ENCODE assay signal across 30 mouse cellular contexts in the genomic region with DNA sequence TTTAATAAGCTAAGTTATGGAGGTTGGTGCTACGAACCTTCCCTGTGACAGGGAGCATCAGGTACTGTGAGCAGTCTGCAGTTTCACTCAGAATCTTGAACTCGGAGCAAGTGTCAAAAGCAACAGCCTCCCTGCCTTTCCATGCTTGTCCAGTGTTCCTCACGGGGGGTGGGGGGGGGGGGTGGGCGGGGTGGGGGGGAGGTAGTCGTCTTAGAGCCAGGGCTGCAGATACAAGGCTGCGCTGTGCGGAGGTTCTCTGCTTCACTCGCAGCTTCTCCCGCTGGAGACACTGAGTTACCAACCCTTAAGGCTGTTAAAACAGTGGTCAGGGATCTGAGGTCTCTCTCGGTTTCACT. TPM values are rescaled to one million over a fixed set of nuclear protein-coding genes. Genes with fewer than 3 reads are reported as not detected.
DNase-seq lines count a peak whose midpoint lies in the region; ATAC-seq and TF ChIP-seq lines count a peak whose summit lies in the region.
"Had no signal": no experiment of that assay in that cellular context is flagged by ENCODE, and none has a peak within 500 bp of the region (broad histone marks: within the 10 kb centered on the region; RNA-seq: fewer than 3 reads in every experiment).

No protein-coding gene starts in this region.

- TF ChIP-seq CTCF in gastrocnemius, adult 2 months (IDR thresholded peaks at IDR 0.05), result no peak
- TF ChIP-seq CTCF in liver, adult 2 months (IDR thresholded peaks at IDR 0.05; ENCODE audit: low read depth, low read length), result no peak

- H3K79me2 ChIP-seq in liver, adult 2 months (ENCODE audit: control insufficient read depth, insufficient read depth, low read length), result peaks cover 8% of the 10 kb centered on the region
- no peaks in the 10 kb centered on the region for H3K79me2 ChIP-seq in myocyte (ENCODE audit: control insufficient read depth, insufficient read depth)

- TF ChIP-seq POLR2A in liver, adult 2 months (IDR thresholded peaks at IDR 0.05; ENCODE audit: extremely low read depth, insufficient read depth, low read length), result no peak
- no peak for TF ChIP-seq POLR2A in myocyte (IDR thresholded peaks at IDR 0.05; ENCODE audit: insufficient read length, low read depth)

- no peak for ATAC-seq in liver, embryonic 11.5 days (replicated peaks; ENCODE audit: low FRiP score)
- ATAC-seq: CD4-positive, CD25-positive, alpha-beta regulatory T cell, adult 4 months; forebrain, embryonic 15.5 days; hindbrain, postnatal 0 days; midbrain, embryonic 15.5 days had no signal

- peak overlapping the region; percentile 59 for H3K4me2 ChIP-seq in liver, embryonic 11.5 days
- H3K4me2 ChIP-seq in myocyte (ENCODE audit: low read depth), result peak overlapping the region; percentile 30
- H3K4me2 ChIP-seq: embryonic facial prominence, embryonic 12.5 days; forebrain, embryonic 15.5 days; heart, embryonic 13.5 days; limb, embryonic 12.5 days; lung, embryonic 14.5 days; midbrain, embryonic 15.5 days; neural tube, embryonic 15.5 days had no signal

- no peak overlapping the region for H3ac ChIP-seq in myocyte (ENCODE audit: control insufficient read depth, insufficient read length)

- 71% methylated on average over 10 of the region's 10 CpGs for WGBS in liver, adult 2 months
- 67% methylated on average over 10 of the region's 10 CpGs for WGBS in liver, embryonic 11.5 days

- H3K36me3 ChIP-seq in liver, adult 2 months (ENCODE audit: control insufficient read depth, insufficient read depth, low read length), result peaks cover 14% of the 10 kb centered on the region
- H3K36me3 ChIP-seq in liver, embryonic 11.5 days (ENCODE audit: control insufficient read depth, insufficient read depth, low read length), result peaks cover 3% of the 10 kb centered on the region; the same call in 1 of the 2 replicates
- H3K36me3 ChIP-seq in myocyte (ENCODE audit: control insufficient read depth, insufficient read depth), result peaks cover under 1% of the 10 kb centered on the region
- H3K36me3 ChIP-seq: embryonic facial prominence, embryonic 12.5 days; forebrain, embryonic 15.5 days; heart, embryonic 13.5 days; midbrain, embryonic 15.5 days; neural tube, embryonic 15.5 days had no signal

- DNase-seq in gastrocnemius, adult 2 months, result no peak
- DNase-seq in gastrocnemius, postnatal 36 days, result no peak
- no peak for DNase-seq in liver, adult 2 months (ENCODE audit: extremely low read depth, low read depth, low spot score)
- DNase-seq in liver, result no peak
- DNase-seq in liver, embryonic 11.5 days (ENCODE audit: low spot score), result no peak
- DNase-seq in layer of hippocampus, adult 11-12 months (ENCODE audit: low spot score), result no peak
- DNase-seq in urinary bladder, postnatal 25 days (ENCODE audit: low spot score), result no peak
- DNase-seq: adrenal gland, postnatal 36 days; cerebellum, adult 9-11 months; gastrocnemius, postnatal 25 days; kidney, adult 18-20 months; kidney, postnatal 36 days; layer of hippocampus, adult 9-11 months; lung, embryonic 14.5 days; thymus, postnatal 36 days had no signal

- peak overlapping the region; percentile 86 for H3K4me3 ChIP-seq in gastrocnemius, adult 2 months
- H3K4me3 ChIP-seq in liver, adult 2 months (ENCODE audit: insufficient read depth, low read depth, low read length), result no peak overlapping the region
- H3K4me3 ChIP-seq in liver, embryonic 11.5 days (ENCODE audit: low read depth, low read length), result no peak overlapping the region
- no peak overlapping the region for H3K4me3 ChIP-seq in myocyte
- H3K4me3 ChIP-seq: embryonic facial prominence, embryonic 12.5 days; forebrain, embryonic 15.5 days; heart, embryonic 13.5 days; limb, embryonic 12.5 days; midbrain, embryonic 15.5 days; neural tube, embryonic 15.5 days had no signal

- H3K27me3 ChIP-seq in liver, adult 2 months (ENCODE audit: control insufficient read depth, insufficient read depth, low read length), result no peaks in the 10 kb centered on the region
- H3K27me3 ChIP-seq in liver, embryonic 11.5 days (replicated peaks; ENCODE audit: control insufficient read depth, insufficient read depth, low read length), result no peaks in the 10 kb centered on the region
- H3K27me3 ChIP-seq in myocyte (ENCODE audit: control insufficient read depth, insufficient read depth, insufficient read length), result no peaks in the 10 kb centered on the region
- H3K27me3 ChIP-seq: embryonic facial prominence, embryonic 12.5 days; forebrain, embryonic 15.5 days; heart, embryonic 13.5 days; limb, embryonic 12.5 days; midbrain, embryonic 15.5 days; neural tube, embryonic 15.5 days had no signal

- peaks cover 20% of the 10 kb centered on the region for H3K4me1 ChIP-seq in liver, adult 2 months (ENCODE audit: control insufficient read depth, insufficient read depth, low read length)
- peaks cover 54% of the 10 kb centered on the region for H3K4me1 ChIP-seq in liver, embryonic 11.5 days (replicated peaks; ENCODE audit: control insufficient read depth, insufficient read depth, low read length)
- H3K4me1 ChIP-seq: forebrain, embryonic 15.5 days; midbrain, embryonic 15.5 days; neural tube, embryonic 15.5 days had no signal

- peak overlapping the region; percentile 96 for H3K27ac ChIP-seq in gastrocnemius, adult 2 months
- H3K27ac ChIP-seq in liver, adult 2 months (replicated peaks; ENCODE audit: insufficient read depth, low read depth, low read length), result peak overlapping the region; percentile 64
- H3K27ac ChIP-seq in liver, embryonic 11.5 days (ENCODE audit: low read depth, low read length), result peak overlapping the region; percentile 92; the same call in 1 of the 2 replicates
- H3K27ac ChIP-seq: embryonic facial prominence, embryonic 12.5 days; forebrain, embryonic 15.5 days; hindbrain, postnatal 0 days; limb, embryonic 12.5 days; midbrain, embryonic 15.5 days; neural tube, embryonic 15.5 days had no signal

- H3K9ac ChIP-seq in liver, adult 2 months (ENCODE audit: low read depth, low read length), result no peak overlapping the region
- H3K9ac ChIP-seq in liver, embryonic 11.5 days (ENCODE audit: low read depth, low read length), result peak overlapping the region; percentile 62; the same call in 1 of the 2 replicates
- H3K9ac ChIP-seq: embryonic facial prominence, embryonic 12.5 days; forebrain, embryonic 15.5 days; heart, embryonic 13.5 days; limb, embryonic 12.5 days; lung, embryonic 14.5 days; midbrain, embryonic 15.5 days; neural tube, embryonic 15.5 days had no signal

- intact Hi-C loops in gastrocnemius, adult 2 months (cut with DNase I), result loop anchor here (10.0 kb wide), 2 partner anchors 253 to 383 kb away; no protein-coding TSS in a partner anchor
- intact Hi-C loops in gastrocnemius, postnatal 36 days (cut with DNase I), result no loop called here

- H3K9me3 ChIP-seq in liver, embryonic 11.5 days (ENCODE audit: control insufficient read depth, low read length), result no peaks in the 10 kb centered on the region
- H3K9me3 ChIP-seq: embryonic facial prominence, embryonic 12.5 days; forebrain, embryonic 15.5 days; G1E; heart, embryonic 13.5 days; limb, embryonic 12.5 days; midbrain, embryonic 15.5 days; neural tube, embryonic 15.5 days had no signal

TF ChIP-seq in myocyte, 11 proteins besides CTCF, POLR2A, EP300 and RAD21:
- TF ChIP-seq USF1 (IDR thresholded peaks at IDR 0.05; ENCODE audit: low read depth), result no peak
- no peak for TF ChIP-seq E2F4 (IDR thresholded peaks at IDR 0.05; ENCODE audit: insufficient read depth)
- no peak for TF ChIP-seq REST (IDR thresholded peaks at IDR 0.05; ENCODE audit: insufficient read depth, insufficient read length)
- TF ChIP-seq POLR2AphosphoS2 (IDR thresholded peaks at IDR 0.05; ENCODE audit: insufficient read length, low read depth), result no peak
- TF ChIP-seq TCF3 (IDR thresholded peaks at IDR 0.05; ENCODE audit: insufficient read length, low read depth), result no peak
- TF ChIP-seq TCF12 (IDR thresholded peaks at IDR 0.05; ENCODE audit: insufficient read depth, poor library complexity, severe bottlenecking), result no peak
- TF ChIP-seq SRF (IDR thresholded peaks at IDR 0.05; ENCODE audit: control insufficient read depth, insufficient read length, low read depth), result no peak
- TF ChIP-seq MYOD1 (IDR thresholded peaks at IDR 0.05; ENCODE audit: control insufficient read depth in 1 of 3, insufficient read length in 2 of 3, low read depth in 2 of 3), result no peak
- no peak for TF ChIP-seq MAX (IDR thresholded peaks at IDR 0.05; ENCODE audit: low read depth)
- TF ChIP-seq MYOG (IDR thresholded peaks at IDR 0.05; ENCODE audit: control insufficient read depth in 1 of 3, insufficient read depth in 1 of 3, insufficient read length in 2 of 3, low read depth in 2 of 3), result no peak
- no peak for TF ChIP-seq CEBPB (IDR thresholded peaks at IDR 0.05; ENCODE audit: insufficient read depth, poor library complexity, severe bottlenecking)
TF ChIP-seq in myocyte: peak in this region for 0.

RNA-seq across cellular contexts. Expression of gene Tmem140, which starts 5.0 kb away (rescaled TPM):
- 10 to 100 TPM; 26.4 to 32.9 TPM for total RNA-seq in gastrocnemius, adult 2 months (2021)
- total RNA-seq in gastrocnemius, postnatal 36 days (2021), result 10 to 100 TPM; 23.8 to 30.7 TPM
- 31.9 and 37.9 TPM in 2 replicates for total RNA-seq in liver, adult 2 months (2014; rRNA removed)
- polyA plus RNA-seq in liver, adult 2 months (2012; rRNA removed), result 19.1 and 20.1 TPM in 2 replicates
- polyA plus RNA-seq in liver, embryonic 11.5 days (2014; fragmentation: Nextera tagmentation; extraction: Ambion mirVana), result 2.7 and 3.2 TPM in 2 replicates
- polyA plus RNA-seq in myocyte (2012; fragmentation: generic; extraction: Trizol), result 12.0 TPM

RNA-seq across cellular contexts. Expression of gene Cyren, which starts 9.9 kb away (rescaled TPM):
- total RNA-seq in gastrocnemius, adult 2 months (2021), result 1 to 10 TPM; 2.8 to 3.7 TPM
- total RNA-seq in gastrocnemius, postnatal 36 days (2021), result 1 to 10 TPM; 3.3 to 3.6 TPM
- 2.0 and 3.0 TPM in 2 replicates for total RNA-seq in liver, adult 2 months (2014; rRNA removed)
- polyA plus RNA-seq in liver, adult 2 months (2012; rRNA removed), result 2.7 and 3.2 TPM in 2 replicates
- polyA plus RNA-seq in liver, embryonic 11.5 days (2014; fragmentation: Nextera tagmentation; extraction: Ambion mirVana), result 20.1 and 20.5 TPM in 2 replicates
- polyA plus RNA-seq in myocyte (2012; fragmentation: generic; extraction: Trizol), result 8.0 TPM

RNA-seq across cellular contexts. Expression of gene Wdr91, which starts 42.7 kb away (rescaled TPM):
- 1 to 10 TPM; 5.2 to 8.0 TPM for total RNA-seq in gastrocnemius, adult 2 months (2021)
- total RNA-seq in gastrocnemius, postnatal 36 days (2021), result 1 to 10 TPM; 4.4 to 5.1 TPM
- total RNA-seq in liver, adult 2 months (2014; rRNA removed), result 9.5 and 14.9 TPM in 2 replicates
- polyA plus RNA-seq in liver, adult 2 months (2012; rRNA removed), result 23.4 and 28.0 TPM in 2 replicates
- polyA plus RNA-seq in liver, embryonic 11.5 days (2014; fragmentation: Nextera tagmentation; extraction: Ambion mirVana), result 15.5 and 19.3 TPM in 2 replicates
- 12.9 TPM for polyA plus RNA-seq in myocyte (2012; fragmentation: generic; extraction: Trizol)

RNA-seq across cellular contexts. Expression of gene Stra8, which starts 52.0 kb away (rescaled TPM):
- total RNA-seq in gastrocnemius, adult 2 months (2021), result not detected
- total RNA-seq in gastrocnemius, postnatal 36 days (2021), result not detected
- total RNA-seq in liver, adult 2 months (2014; rRNA removed), result not detected in 2 replicates
- polyA plus RNA-seq in liver, adult 2 months (2012; rRNA removed), result not detected in 2 replicates
- not detected in 2 replicates for polyA plus RNA-seq in liver, embryonic 11.5 days (2014; fragmentation: Nextera tagmentation; extraction: Ambion mirVana)
- polyA plus RNA-seq in myocyte (2012; fragmentation: generic; extraction: Trizol), result not detected
- total RNA-seq: adrenal gland, postnatal 36 days; gastrocnemius, postnatal 25 days; hematopoietic stem cell, adult 5-6 weeks; hindbrain, postnatal 0 days; megakaryocyte-erythroid progenitor cell, adult 5-6 weeks had no signal
- polyA plus RNA-seq: cortical plate, adult 2 months; embryonic facial prominence, embryonic 12.5 days; forebrain, embryonic 15.5 days; G1E; heart, embryonic 13.5 days; hindbrain, postnatal 0 days; limb, embryonic 12.5 days; lung, embryonic 14.5 days; midbrain, embryonic 15.5 days; neural tube, embryonic 15.5 days; spleen, adult 2 months; stomach, embryonic 14.5 days had no signal
